Mouse (Mus musculus): Measurements from ENCODE around the gene Ncf2.

Ncf2 gene

DNA sequence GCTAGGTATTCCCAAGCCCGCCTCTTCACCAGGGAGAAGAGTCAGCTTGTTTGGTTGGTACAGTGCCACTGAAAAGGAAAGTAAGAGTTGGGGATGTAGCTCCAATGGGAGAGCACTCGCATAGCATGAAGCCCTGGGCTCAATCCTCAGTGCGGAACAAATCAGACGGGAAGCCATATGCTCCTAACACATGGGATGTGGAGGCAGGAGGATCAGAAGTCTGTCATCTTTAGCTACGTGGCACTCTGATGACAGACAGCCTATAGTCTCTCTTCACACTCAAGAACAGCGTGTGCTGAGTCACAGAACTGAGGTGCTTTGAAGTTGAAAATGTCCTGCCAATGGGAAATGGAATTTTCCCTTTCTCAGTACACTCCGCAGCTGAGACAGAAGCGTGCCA, 31.0 kb downstream of the Ncf2 start:
- DNase-seq (ENCODE audit: low spot score in 2 of 2), result no peak

DNA sequence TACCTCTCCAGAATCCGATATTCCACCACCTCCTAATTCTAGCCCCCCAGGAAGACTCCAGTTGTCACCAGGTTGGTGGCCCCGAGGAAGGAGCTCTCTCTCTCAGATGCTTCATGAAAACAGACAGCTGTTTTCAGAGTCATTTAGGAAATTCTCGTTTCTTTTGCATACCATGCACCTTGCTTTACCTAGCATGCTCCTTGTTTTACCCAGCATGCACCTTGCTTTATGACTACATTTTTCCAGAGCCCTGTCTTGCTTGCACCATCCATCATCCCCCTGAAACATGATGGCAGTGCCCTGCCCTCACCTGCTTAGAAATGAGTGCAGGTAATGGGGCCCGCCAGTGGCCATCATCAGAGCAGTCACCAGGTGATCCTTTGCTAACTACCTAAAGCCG, 31.6 kb downstream of the Ncf2 start:
- no peak for DNase-seq (ENCODE audit: low spot score in 2 of 2)

DNA sequence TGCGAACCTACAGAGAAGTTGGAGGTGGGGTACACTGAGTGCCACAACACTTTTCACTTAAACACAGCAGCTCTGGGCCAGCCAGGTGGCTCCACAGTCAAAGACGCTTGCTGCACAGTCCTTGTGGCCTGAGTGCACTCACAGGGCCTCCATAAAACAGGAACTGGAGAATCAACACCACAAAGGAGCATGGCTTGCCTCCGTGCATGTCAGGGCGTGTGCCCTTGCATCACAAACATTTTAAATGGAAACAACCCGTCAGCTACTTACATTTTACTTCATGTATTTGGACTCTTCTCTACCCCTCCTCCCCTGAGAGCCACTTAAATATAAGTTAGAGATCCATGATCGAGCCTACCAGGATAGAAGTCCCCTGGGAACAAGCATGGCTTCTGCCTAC, 32.3 kb downstream of the Ncf2 start:
- DNase-seq (ENCODE audit: low spot score in 2 of 2), result no peak

DNA sequence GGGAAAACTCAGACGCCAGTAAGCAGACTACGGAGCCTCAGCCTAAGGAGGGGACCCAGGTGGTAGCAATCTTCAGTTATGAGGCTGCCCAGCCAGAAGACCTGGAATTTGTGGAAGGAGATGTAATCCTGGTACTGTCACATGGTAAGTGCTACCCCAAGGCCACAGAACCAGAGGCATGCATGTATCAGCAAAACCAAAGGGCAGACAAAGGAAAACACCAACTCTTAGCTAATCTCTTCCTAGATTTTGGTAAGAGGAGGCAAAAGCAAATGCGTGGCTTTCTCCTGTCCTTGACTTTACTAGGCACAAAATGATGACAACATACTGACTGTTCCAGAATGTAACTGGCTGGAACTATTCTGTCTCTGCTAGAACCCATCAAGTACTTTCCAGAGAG, 35.1 kb downstream of the Ncf2 start:
- DNase-seq (ENCODE audit: low spot score in 2 of 2), result no peak

DNA sequence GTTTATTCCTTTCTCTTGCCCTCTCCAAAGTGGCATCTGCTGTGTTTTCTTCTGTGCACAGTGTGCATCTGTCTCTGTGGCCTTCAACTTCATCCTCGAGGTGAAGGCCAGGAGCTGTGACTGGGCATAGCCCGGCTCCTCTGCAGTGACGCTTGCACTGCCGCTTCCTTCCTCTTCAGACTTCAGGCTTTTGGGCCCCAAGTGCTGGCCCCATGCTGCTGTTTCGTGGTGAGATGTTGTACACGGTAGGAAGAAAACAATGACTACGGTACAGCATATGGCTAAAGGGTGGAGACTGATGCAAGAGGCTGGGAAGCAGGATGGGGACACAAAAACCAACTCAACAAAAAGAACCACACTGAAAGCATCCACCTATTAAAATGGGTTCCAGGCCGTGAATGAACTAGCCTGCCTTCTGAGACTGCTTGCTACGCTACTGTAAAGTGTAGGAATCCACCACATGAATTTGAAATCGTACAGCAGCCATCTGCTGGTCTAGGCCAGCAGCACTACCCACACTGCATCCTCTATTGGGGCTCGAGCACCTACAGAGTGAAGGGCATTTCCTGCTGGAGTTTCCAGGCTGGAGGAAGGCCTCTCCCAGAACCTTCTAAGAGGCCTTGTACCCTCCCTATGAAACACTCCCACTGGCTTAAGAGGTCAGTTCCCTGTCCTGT, 38.2 kb downstream of the Ncf2 start:
- no peak for DNase-seq (ENCODE audit: low spot score in 2 of 2)

DNA sequence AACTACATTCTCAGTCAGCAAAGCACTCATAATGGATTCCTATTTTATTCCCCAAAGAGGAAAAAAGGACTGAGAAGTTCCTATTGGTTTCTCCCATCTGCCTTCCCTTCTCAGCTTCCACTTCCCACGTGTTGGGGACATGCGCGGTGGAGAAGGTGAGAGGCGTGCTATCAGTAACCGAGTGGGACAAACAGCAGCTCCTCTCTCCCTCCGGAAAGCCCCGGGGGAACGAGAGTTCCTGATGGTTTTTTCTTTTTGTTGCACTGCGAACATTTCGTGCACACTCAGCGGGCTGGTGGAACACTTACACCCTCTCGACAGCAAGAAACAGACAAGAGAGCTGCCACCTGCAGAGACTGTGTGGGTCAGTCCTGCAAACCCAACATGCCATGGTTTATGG, 38.8 kb downstream of the Ncf2 start:
- DNase-seq (ENCODE audit: low spot score in 2 of 2), result no peak

DNA sequence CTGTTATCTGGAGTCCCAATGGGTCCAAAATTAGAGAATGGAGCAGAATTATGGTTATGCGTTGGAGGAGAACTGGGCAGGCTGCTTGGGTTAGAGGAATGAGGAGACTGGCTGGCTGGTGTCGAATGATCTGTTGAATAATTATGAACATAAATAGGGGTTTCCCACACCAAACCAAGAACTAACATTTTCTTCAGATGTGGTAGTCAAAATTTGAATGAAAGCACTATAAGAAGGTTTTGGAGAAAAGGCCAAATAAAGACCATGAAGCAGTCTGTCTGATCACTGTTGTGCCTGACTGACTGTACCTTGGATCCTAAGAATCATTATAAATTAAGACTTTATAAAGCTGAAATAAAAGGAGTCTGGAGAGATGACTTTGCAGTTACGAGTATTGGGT, 40.3 kb downstream of the Ncf2 start:
- DNase-seq (ENCODE audit: low spot score in 2 of 2), result no peak

DNA sequence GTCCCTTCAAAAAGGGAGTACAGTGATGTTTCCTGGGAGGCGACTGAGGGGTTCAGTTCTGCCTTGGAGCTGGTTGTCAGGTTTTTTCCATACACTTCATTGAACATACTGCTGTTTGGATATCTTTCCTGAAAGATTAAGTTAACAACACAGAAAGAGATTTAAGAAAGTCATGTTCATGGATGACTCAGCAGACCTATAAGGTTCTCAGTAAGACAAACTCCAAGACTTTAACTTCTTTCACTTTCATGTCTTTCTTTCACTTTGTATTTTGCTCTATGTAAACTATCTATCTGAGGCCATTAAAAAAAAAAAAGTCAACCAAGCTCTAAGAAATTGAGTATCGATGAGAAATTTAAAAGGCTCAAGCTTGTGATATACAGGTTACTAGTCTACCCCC, 41.1 kb downstream of the Ncf2 start:
- no peak for DNase-seq (ENCODE audit: low spot score in 2 of 2)

DNA sequence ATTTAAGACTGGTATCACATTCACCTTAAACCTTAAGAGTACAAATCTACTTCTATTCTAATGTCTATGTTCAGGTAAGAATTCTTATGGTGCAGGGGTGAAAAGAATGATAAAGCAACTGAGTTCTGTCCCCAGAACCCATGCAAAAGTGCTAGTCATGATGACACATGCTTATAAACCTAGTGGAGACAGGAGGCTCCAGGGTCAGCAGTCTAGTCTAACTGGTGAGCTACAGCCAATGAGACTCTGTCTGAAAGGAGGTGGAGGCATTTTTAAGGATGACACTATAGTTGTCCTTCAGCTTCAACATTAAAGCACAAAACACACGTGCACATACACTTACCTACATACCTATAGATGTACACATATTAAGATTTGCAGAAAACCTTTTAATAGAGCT, 44.6 kb downstream of the Ncf2 start:
- no peak for DNase-seq (ENCODE audit: low spot score in 2 of 2)

DNA sequence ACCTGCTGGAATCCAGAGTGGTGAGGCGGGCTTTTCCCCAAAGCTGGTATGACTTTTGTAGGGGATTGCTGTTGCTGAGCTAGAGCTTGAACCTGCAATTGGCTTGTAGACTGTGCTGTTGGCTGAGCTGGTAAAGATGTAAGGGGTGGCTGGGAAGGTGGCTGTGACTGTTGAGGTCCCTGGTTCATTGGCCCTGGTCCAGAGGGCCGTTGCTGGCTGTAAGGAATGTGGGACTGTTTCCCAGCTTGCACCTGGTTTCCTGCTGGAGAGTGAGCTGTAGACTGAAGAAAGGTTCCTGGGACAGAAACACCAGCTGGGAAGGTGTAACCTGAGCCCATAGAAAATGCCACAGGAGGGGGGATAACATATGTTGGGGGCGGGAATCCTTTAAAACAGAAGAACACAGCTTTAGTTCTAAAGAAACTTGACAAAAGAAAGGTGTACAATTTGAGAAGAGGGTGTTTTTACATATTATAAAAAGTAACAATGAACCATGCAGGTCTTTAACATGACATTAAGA, 45.3 kb downstream of the Ncf2 start:
- DNase-seq (ENCODE audit: low spot score in 2 of 2), result no peak

DNA sequence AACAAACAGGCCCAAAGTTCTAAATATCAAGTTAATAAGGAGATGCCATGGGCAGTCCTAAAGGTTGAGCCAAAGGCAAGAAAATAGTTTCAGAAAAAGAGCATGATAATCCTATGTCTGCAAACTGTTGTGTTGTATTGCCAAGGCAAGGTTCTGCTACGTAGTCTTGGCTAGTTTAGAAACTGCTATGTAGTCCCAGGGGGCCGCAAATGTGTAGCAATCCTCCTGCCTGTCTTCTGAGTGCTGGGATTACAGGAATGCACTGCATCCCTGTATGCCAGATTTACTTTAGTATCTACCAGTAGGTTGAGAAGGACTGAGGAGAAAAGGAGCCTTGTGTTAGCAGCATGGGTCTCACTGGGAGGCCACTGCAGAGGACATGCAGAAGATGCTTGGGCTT, 46.9 kb downstream of the Ncf2 start:
- no peak for DNase-seq (ENCODE audit: low spot score in 2 of 2)

DNA sequence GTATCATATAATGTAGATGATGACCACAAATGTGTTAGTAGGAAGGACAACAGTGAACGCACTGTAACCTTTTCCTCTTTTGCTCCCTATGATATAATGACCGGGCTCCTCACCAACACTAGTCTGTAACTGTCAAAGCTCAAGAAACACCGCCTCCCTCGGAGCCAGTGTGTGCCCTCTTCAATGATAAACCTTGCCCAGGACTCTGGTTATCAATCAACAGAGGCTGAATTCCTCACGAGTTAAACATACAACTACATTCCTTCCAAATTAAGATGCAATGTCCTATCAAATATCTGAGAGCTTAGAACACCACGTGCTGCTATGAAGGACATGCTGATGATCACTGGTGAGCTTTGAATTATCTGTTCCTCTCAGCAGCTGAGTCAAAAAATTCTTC, 69.9 kb downstream of the Ncf2 start:
- no peak for DNase-seq (ENCODE audit: low spot score in 2 of 2)

DNA sequence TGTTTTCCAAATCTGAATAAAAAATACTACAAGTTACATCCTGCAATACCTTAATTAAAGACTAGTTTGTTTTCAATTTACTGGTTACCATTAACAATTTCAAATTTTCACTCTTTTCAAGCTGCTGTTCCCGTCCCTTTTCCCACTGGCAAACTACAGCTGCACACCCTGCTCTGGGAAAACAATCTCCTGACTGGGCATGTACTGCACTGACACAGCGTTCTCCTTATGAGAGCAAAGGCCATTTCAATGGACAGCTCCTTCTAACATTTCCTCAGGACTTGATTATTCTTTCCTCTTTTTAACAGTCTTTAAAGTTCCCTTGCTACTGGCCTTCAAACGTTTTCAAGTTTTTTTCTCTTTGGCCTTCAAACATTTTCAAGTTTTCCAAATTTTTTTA, 71.0 kb downstream of the Ncf2 start:
- DNase-seq (ENCODE audit: low spot score in 2 of 2), result no peak
